Mouse (Mus musculus): ENCODE measurements around the gene Otulin. TPM values are rescaled to one million over a fixed set of nuclear protein-coding genes. Genes with fewer than 3 reads are reported as not detected.

Otulin gene
- total and polyA plus RNA-seq, 3 experiments, result 40.0 to 84.8 (median 80.2) TPM

- no peaks in the 10 kb centered on the region for H3K27me3 ChIP-seq (replicated peaks)
- H3K9ac ChIP-seq (ENCODE audit: insufficient read depth, low read depth), result no peak overlapping the region
- peaks cover 0 to 6% of the 10 kb centered on the region in 2 experiments for H3K36me3 ChIP-seq (replicated peaks in 1 of 2; ENCODE audit: control insufficient read depth in 1 of 2, insufficient read depth in 1 of 2, low read length in 1 of 2)
- no peak for DNase-seq (ENCODE audit: extremely low read depth)
- in situ Hi-C loops (cut with MboI; ENCODE audit: low pct_ligation_motif_present, low pct_unique_long_range_greater_than_20kb, low sequenced_read_pairs) (loop anchor here (5.0 kb wide), 1 partner anchor 56 kb away; no protein-coding TSS in a partner anchor), dilution Hi-C loops (cut with MboI; ENCODE audit: extremely low pct_ligation_motif_present, extremely low pct_unique_long_range_greater_than_20kb, low sequenced_read_pairs) (no loop called here)
- H3K4me3 ChIP-seq (replicated peaks in 1 of 3; ENCODE audit: low read depth in 2 of 3, low read length in 2 of 3, poor library complexity in 1 of 3), result no peak overlapping the region
- H3K4me1 ChIP-seq (ENCODE audit: control insufficient read depth in 1 of 2, insufficient read depth in 2 of 2), result peaks cover 7 to 25% of the 10 kb centered on the region in 2 experiments
- TF ChIP-seq ZC3H11A (IDR thresholded peaks at IDR 0.05; ENCODE audit: low read depth, low read length), result no peak
- no peak for TF ChIP-seq SIN3A (IDR thresholded peaks at IDR 0.05; ENCODE audit: low read length)
- no peak for TF ChIP-seq MAX (IDR thresholded peaks at IDR 0.05; ENCODE audit: low read length)
- TF ChIP-seq CTCF (conservative IDR thresholded peaks at IDR 0.05 in 1 of 2, IDR thresholded peaks at IDR 0.05 in 1 of 2; ENCODE audit: low read depth in 2 of 2, low read length in 2 of 2), result no peak
- TF ChIP-seq CHD2 (IDR thresholded peaks at IDR 0.05; ENCODE audit: low read length), result no peak
- no peak for TF ChIP-seq KAT2A (IDR thresholded peaks at IDR 0.05; ENCODE audit: insufficient replicate concordance, low read length)
- TF ChIP-seq RAD21 (IDR thresholded peaks at IDR 0.05; ENCODE audit: low read depth, low read length), result no peak
- no peak for TF ChIP-seq BHLHE40 (IDR thresholded peaks at IDR 0.05; ENCODE audit: low read depth, low read length)
- TF ChIP-seq MAFK (IDR thresholded peaks at IDR 0.05; ENCODE audit: insufficient replicate concordance, low read length), result no peak
- no peak for TF ChIP-seq JUND (conservative IDR thresholded peaks at IDR 0.05; ENCODE audit: low read depth, low read length)
- TF ChIP-seq MXI1 (IDR thresholded peaks at IDR 0.05; ENCODE audit: low read depth, low read length), result no peak
- TF ChIP-seq USF1 (IDR thresholded peaks at IDR 0.05; ENCODE audit: low read depth, low read length), result no peak
- no peak for TF ChIP-seq SMC3 (IDR thresholded peaks at IDR 0.05; ENCODE audit: low read depth, low read length)
- no peak for TF ChIP-seq POLR2A (IDR thresholded peaks at IDR 0.05; ENCODE audit: low read depth, low read length)
- no peak for TF ChIP-seq IRF4 (IDR thresholded peaks at IDR 0.05; ENCODE audit: low read depth, low read length)
- no peak for TF ChIP-seq TCF12 (IDR thresholded peaks at IDR 0.05; ENCODE audit: low read depth, low read length)
- no peak for TF ChIP-seq MEF2A (IDR thresholded peaks at IDR 0.05; ENCODE audit: borderline replicate concordance, low read depth, low read length)
- no peak for TF ChIP-seq ZNF384 (IDR thresholded peaks at IDR 0.05; ENCODE audit: low read depth, low read length)
- no peak for TF ChIP-seq EP300 (IDR thresholded peaks at IDR 0.05; ENCODE audit: low read length)
- H3K9me3 ChIP-seq (replicated peaks; ENCODE audit: low read length), result peaks cover 9% of the 10 kb centered on the region
- no peak overlapping the region for H3K27ac ChIP-seq (ENCODE audit: insufficient read depth, low read depth)
- no peak overlapping the region for H3K4me2 ChIP-seq (ENCODE audit: insufficient read depth, low read depth, poor library complexity, severe bottlenecking)
- H3K79me2 ChIP-seq (replicated peaks; ENCODE audit: control insufficient read depth, extremely low read depth, insufficient read depth, poor library complexity, severe bottlenecking), result no peaks in the 10 kb centered on the region
Observed at GRCm38 (mm10) chr15:27661696-27662095, 31.2 kb upstream of the Otulin start.

- H3K27me3 ChIP-seq (replicated peaks), result no peaks in the 10 kb centered on the region
- peak; percentile 87 for DNase-seq (ENCODE audit: extremely low read depth)
- dilution Hi-C loops (cut with MboI; ENCODE audit: extremely low pct_ligation_motif_present, extremely low pct_unique_long_range_greater_than_20kb, low sequenced_read_pairs) (no loop called here), in situ Hi-C loops (cut with MboI; ENCODE audit: low pct_ligation_motif_present, low pct_unique_long_range_greater_than_20kb, low sequenced_read_pairs) (loop anchor here (5.0 kb wide), 1 partner anchor 58 kb away; no protein-coding TSS in a partner anchor)
- H3K36me3 ChIP-seq (replicated peaks in 1 of 2; ENCODE audit: control insufficient read depth in 1 of 2, insufficient read depth in 1 of 2, low read length in 1 of 2), result peaks cover 0 to 6% of the 10 kb centered on the region in 2 experiments
- H3K4me3 ChIP-seq (replicated peaks in 1 of 3; ENCODE audit: low read depth in 2 of 3, low read length in 2 of 3, poor library complexity in 1 of 3), result no peak overlapping the region
- H3K4me2 ChIP-seq (ENCODE audit: insufficient read depth, low read depth, poor library complexity, severe bottlenecking), result peak overlapping the region; percentile 48; the same call in 1 of the 2 replicates
- no peak overlapping the region for H3K27ac ChIP-seq (ENCODE audit: insufficient read depth, low read depth)
- H3K79me2 ChIP-seq (replicated peaks; ENCODE audit: control insufficient read depth, extremely low read depth, insufficient read depth, poor library complexity, severe bottlenecking), result no peaks in the 10 kb centered on the region
- H3K9ac ChIP-seq (ENCODE audit: insufficient read depth, low read depth), result no peak overlapping the region
- peaks cover 9% of the 10 kb centered on the region for H3K9me3 ChIP-seq (replicated peaks; ENCODE audit: low read length)
- peaks cover 3 to 16% of the 10 kb centered on the region in 2 experiments; a peak in 3 of 4 replicates for H3K4me1 ChIP-seq (ENCODE audit: control insufficient read depth in 1 of 2, insufficient read depth in 2 of 2)
- TF ChIP-seq NELFE (IDR thresholded peaks at IDR 0.05; ENCODE audit: low read depth, low read length) (no peak), RAD21 (IDR thresholded peaks at IDR 0.05; ENCODE audit: low read depth, low read length) (peak; percentile 63), CHD1 (IDR thresholded peaks at IDR 0.05; ENCODE audit: low read depth, low read length) (no peak), ELF1 (IDR thresholded peaks at IDR 0.05; ENCODE audit: low read depth, low read length) (0 out of 2 replicates have a peak, but pooled peaks have one; percentile 20), IRF4 (IDR thresholded peaks at IDR 0.05; ENCODE audit: low read depth, low read length) (peak; percentile 52; the same call in 1 of the 2 replicates), SMC3 (IDR thresholded peaks at IDR 0.05; ENCODE audit: low read depth, low read length) (peak; percentile 78), CTCF (conservative IDR thresholded peaks at IDR 0.05 in 1 of 2, IDR thresholded peaks at IDR 0.05 in 1 of 2; ENCODE audit: low read depth in 2 of 2, low read length in 2 of 2) (peak; percentile 86 to 88)
Observed at GRCm38 (mm10) chr15:27659592-27660244, 29.2 kb upstream of the Otulin start.
